In the genomic region with DNA sequence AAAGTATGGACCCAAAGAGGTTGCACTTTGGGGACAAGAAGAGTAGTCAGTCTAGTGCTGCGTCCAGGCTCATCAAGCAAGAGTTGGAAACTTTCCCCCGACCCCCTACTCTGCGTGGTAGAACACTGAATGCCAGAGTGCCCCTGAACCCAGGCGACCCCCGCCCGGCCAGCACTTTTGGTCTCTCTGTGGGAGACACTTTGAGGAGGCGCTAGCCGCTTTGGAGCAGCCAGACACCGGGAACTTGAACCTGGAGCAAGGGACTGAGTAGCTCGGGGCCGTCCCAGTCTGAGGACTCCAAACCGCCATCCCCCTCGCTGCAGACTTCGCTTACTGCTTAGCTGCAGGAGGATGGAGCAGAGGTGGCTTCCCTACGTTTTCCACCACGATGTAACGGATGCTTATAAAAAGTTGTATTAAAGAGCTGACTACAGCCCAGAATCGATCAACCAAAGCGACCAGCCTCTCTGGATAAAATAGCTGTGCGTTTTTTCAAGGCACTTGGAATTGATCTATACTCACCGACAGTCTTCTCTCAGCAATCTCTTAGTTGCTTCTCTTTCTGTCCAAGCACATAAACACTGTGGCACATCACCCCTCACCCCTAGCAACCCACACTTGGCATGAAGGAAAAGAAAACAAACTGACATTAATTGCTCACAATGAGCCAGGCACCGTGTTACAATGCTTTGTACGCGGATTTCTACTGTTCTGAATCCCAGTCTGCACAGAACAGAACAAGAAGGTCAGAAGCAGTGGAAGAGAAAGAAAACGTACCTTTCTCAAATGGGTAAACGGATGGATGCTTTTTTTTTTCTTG, we compare ENCODE assay signal across 8 mouse cellular contexts. TPM values are rescaled to one million over a fixed set of nuclear protein-coding genes. Genes with fewer than 3 reads are reported as not detected.
DNase-seq lines count a peak whose midpoint lies in the region; ATAC-seq lines count a peak whose summit lies in the region.

No protein-coding gene starts in this region.

- H3K4me1 ChIP-seq in heart, embryonic 14.5 days (ENCODE audit: control insufficient read depth in 2 of 2, insufficient read depth in 2 of 2, low read length in 2 of 2): peaks cover 2 to 14% of the 10 kb centered on the region in 2 experiments; a peak in 2 of 4 replicates
- peaks cover 23% of the 10 kb centered on the region for H3K4me1 ChIP-seq in midbrain, embryonic 15.5 days

- H3K4me3 ChIP-seq in heart, embryonic 14.5 days (ENCODE audit: control insufficient read depth in 1 of 2, insufficient read depth in 1 of 2, low read depth in 1 of 2, low read length in 2 of 2): peak overlapping the region; percentile 64 to 80
- H3K4me3 ChIP-seq in midbrain, embryonic 15.5 days: peak overlapping the region; percentile 82

- no peaks in the 10 kb centered on the region for H3K9me3 ChIP-seq in heart, embryonic 14.5 days (ENCODE audit: control insufficient read depth, low read length)
- no peaks in the 10 kb centered on the region for H3K9me3 ChIP-seq in midbrain, embryonic 15.5 days

- DNase-seq in thymus, postnatal 36 days: peak; percentile 1 to 7
- no peak for DNase-seq in thymus, postnatal 25 days
- peak; percentile 72 for DNase-seq in embryo, embryonic 11 days
- DNase-seq in left cerebral cortex, postnatal 36 days (ENCODE audit: low spot score in 2 of 2): peak; percentile 10 to 13
- peak; percentile 25 for DNase-seq in thymus, postnatal 4 days
- no peak for DNase-seq in B cell, adult 2 months

- no peaks in the 10 kb centered on the region for H3K36me3 ChIP-seq in heart, embryonic 14.5 days (ENCODE audit: control insufficient read depth, insufficient read depth, low read length)
- H3K36me3 ChIP-seq in midbrain, embryonic 15.5 days (replicated peaks): no peaks in the 10 kb centered on the region

- no peak for ATAC-seq in heart, embryonic 14.5 days (ENCODE audit: insufficient number of reproducible peaks, insufficient read depth, low FRiP score, low read depth)
- ATAC-seq in midbrain, embryonic 15.5 days (replicated peaks): no peak

- H3K9ac ChIP-seq in heart, embryonic 14.5 days (ENCODE audit: low read length): peak overlapping the region; percentile 87
- H3K9ac ChIP-seq in midbrain, embryonic 15.5 days: no peak overlapping the region

- peak overlapping the region; percentile 97 for H3K4me2 ChIP-seq in heart, embryonic 14.5 days (ENCODE audit: low read length)
- H3K4me2 ChIP-seq in midbrain, embryonic 15.5 days: peak overlapping the region; percentile 83

- intact Hi-C loops in left cerebral cortex, postnatal 36 days (cut with DNase I): loop anchor here (5.0 to 10.0 kb wide), 3 partner anchors 312 to 1460 kb away; no protein-coding TSS in a partner anchor

- 10% methylated on average over 26 of the region's 26 CpGs for WGBS in heart, embryonic 14.5 days
- 4% methylated on average over 26 of the region's 26 CpGs for WGBS in midbrain, embryonic 15.5 days

- H3K27me3 ChIP-seq in heart, embryonic 14.5 days (ENCODE audit: control insufficient read depth, insufficient read depth, low read length): peaks cover 4% of the 10 kb centered on the region; the same call in 1 of the 2 replicates
- H3K27me3 ChIP-seq in midbrain, embryonic 15.5 days (replicated peaks): peaks cover 3% of the 10 kb centered on the region; the same call in 1 of the 2 replicates

- peak overlapping the region in 1 of 2 experiments; percentile 83; a peak in 1 of 4 replicates for H3K27ac ChIP-seq in heart, embryonic 14.5 days (replicated peaks in 1 of 2; ENCODE audit: control insufficient read depth in 1 of 2, insufficient read depth in 1 of 2, low read depth in 2 of 2, low read length in 2 of 2)
- H3K27ac ChIP-seq in midbrain, embryonic 15.5 days: peak overlapping the region; percentile 91; the same call in 1 of the 2 replicates

RNA-seq across cellular contexts. Expression of a gene that starts 1.2 kb away (rescaled TPM):
- 17.1 and 18.0 TPM in 2 replicates for polyA plus RNA-seq in heart, embryonic 14.5 days (2014; fragmentation: Nextera tagmentation; extraction: Ambion mirVana)
- 100 to 1,000 TPM; 100 to 137 TPM for total RNA-seq in left cerebral cortex, postnatal 36 days (2021)
- polyA plus RNA-seq in midbrain, embryonic 15.5 days (2015; fragmentation: Nextera tagmentation; extraction: Ambion mirVana): 62.7 and 70.9 TPM in 2 replicates

Comparison
In these comparisons a context has a peak if more than half of its experiments do, and no peak if none do; other contexts are left out.
1. DNase-seq: peak in thymus, postnatal 36 days (2 of 2), embryo, embryonic 11 days (single experiment), left cerebral cortex, postnatal 36 days (2 of 2) and thymus, postnatal 4 days (single experiment); none in thymus, postnatal 25 days (single experiment) and B cell, adult 2 months (0 of 2).